8 mouse cellular contexts compared by ENCODE assay signal in the genomic region with DNA sequence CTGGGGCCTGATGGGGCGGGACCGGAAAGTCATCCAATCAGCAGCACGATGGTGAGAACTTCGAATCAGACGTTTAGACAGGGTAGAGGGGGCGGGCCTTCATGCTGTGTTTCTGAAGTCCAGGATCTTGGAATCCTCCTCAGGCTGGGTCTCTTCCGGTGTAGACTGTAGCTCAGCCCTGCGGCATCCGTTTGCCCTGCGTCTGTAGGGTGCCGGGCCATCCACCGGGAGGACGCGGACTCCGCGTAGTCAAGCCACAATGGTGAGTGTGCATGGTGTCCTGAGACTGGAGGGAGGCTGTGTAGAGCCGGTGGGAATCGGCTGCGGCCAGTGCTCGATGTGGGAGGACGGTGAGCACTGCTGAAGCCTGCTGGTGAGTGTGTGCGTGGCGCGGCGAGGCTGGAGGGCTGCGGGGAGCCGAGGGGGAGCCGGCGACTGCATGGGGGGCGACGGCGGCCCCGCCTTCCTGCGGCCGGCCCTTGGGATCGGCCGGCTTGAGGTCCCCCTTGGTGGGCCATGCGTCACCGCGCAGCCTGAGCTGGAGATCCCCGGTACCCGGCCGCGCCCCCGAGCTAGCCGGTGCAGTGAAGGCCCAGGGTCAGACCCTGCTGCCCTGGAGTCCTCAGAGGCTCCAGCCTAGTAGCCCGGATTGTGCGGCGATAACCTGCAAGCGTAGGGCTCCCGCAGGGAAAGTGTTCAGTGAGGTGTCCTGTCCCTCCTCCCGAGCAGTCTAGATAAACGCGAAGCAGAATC. TPM values are rescaled to one million over a fixed set of nuclear protein-coding genes. Genes with fewer than 3 reads are reported as not detected.
DNase-seq lines count a peak whose midpoint lies in the region; ATAC-seq and TF ChIP-seq lines count a peak whose summit lies in the region.

A gene (plus strand): TSS at position 84 of the 753 bp plus-strand sequence.

- peak; percentile 100 for ATAC-seq in forebrain, embryonic 16.5 days
- ATAC-seq in lung, embryonic 15.5 days (ENCODE audit: borderline replicate concordance, extremely low read depth, low FRiP score, low TSS enrichment) = peak; percentile 99

- H3K9me3 ChIP-seq in ES-E14 (ENCODE audit: control insufficient read depth, insufficient read depth, low read depth, low read length) = no peaks in the 10 kb centered on the region
- no peaks in the 10 kb centered on the region for H3K9me3 ChIP-seq in forebrain, embryonic 16.5 days (ENCODE audit: control insufficient read depth, low read length)
- no peaks in the 10 kb centered on the region for H3K9me3 ChIP-seq in lung, embryonic 15.5 days

- peaks cover 0 to 8% of the 10 kb centered on the region in 2 experiments; a peak in 2 of 4 replicates for H3K4me1 ChIP-seq in ES-E14 (ENCODE audit: control insufficient read depth in 2 of 2, insufficient read depth in 2 of 2, low read length in 2 of 2, poor library complexity in 1 of 2)
- peaks cover 30% of the 10 kb centered on the region for H3K4me1 ChIP-seq in forebrain, embryonic 16.5 days (replicated peaks; ENCODE audit: control insufficient read depth, insufficient read depth, low read length)
- H3K4me1 ChIP-seq in lung, embryonic 15.5 days = peaks cover 10% of the 10 kb centered on the region

- peak; percentile 89 for DNase-seq in ES-E14 (ENCODE audit: low read depth, low spot score)
- peak; percentile 89 for DNase-seq in cerebellum, adult 11-12 months
- peak; percentile 91 for DNase-seq in heart, postnatal 4 days
- peak; percentile 93 for DNase-seq in layer of hippocampus, adult 8-10 months (ENCODE audit: low spot score in 2 of 2)
- DNase-seq in ovary, adult 18-20 months (ENCODE audit: low spot score) = peak; percentile 87
- peak; percentile 86 for DNase-seq in thymus, postnatal 0 days (ENCODE audit: low spot score)

- peak within 1 kb of the TSS; percentile 80 to 90 for H3K4me3 ChIP-seq in ES-E14 (ENCODE audit: insufficient read depth in 1 of 2, low read depth in 1 of 2, low read length in 2 of 2, poor library complexity in 1 of 2, severe bottlenecking in 1 of 2)
- peak within 1 kb of the TSS; percentile 95 for H3K4me3 ChIP-seq in forebrain, embryonic 16.5 days (replicated peaks; ENCODE audit: low read length)
- peak within 1 kb of the TSS; percentile 88 for H3K4me3 ChIP-seq in lung, embryonic 15.5 days

- H3K36me3 ChIP-seq in ES-E14 (ENCODE audit: control insufficient read depth, insufficient read depth, low read length, poor library complexity, severe bottlenecking) = no peaks in the 10 kb centered on the region
- no peaks in the 10 kb centered on the region for H3K36me3 ChIP-seq in forebrain, embryonic 16.5 days (ENCODE audit: control insufficient read depth, insufficient read depth)
- no peaks in the 10 kb centered on the region for H3K36me3 ChIP-seq in lung, embryonic 15.5 days

- H3K27me3 ChIP-seq in forebrain, embryonic 16.5 days (replicated peaks; ENCODE audit: control insufficient read depth, insufficient read depth, low read length) = no peaks in the 10 kb centered on the region
- no peaks in the 10 kb centered on the region for H3K27me3 ChIP-seq in lung, embryonic 15.5 days

- peak within 1 kb of the TSS; percentile 71 for H3K4me2 ChIP-seq in forebrain, embryonic 16.5 days (ENCODE audit: low read length)
- H3K4me2 ChIP-seq in lung, embryonic 15.5 days = peak within 1 kb of the TSS; percentile 62

- in situ Hi-C loops in ES-E14 (cut with MboI; ENCODE audit: low sequenced_read_pairs in 2 of 2, unreplicated experiment in 2 of 2) = no loop called here

- WGBS in forebrain, embryonic 16.5 days = 0% methylated on average over 54 of the region's 54 CpGs
- WGBS in lung, embryonic 15.5 days = under 1% methylated on average over 54 of the region's 54 CpGs

- H3K9ac ChIP-seq in ES-E14 (ENCODE audit: insufficient read depth, low read depth, low read length, poor library complexity, severe bottlenecking) = peak within 1 kb of the TSS; percentile 87
- H3K9ac ChIP-seq in forebrain, embryonic 16.5 days (replicated peaks; ENCODE audit: low read depth, low read length) = peak within 1 kb of the TSS; percentile 97
- peak within 1 kb of the TSS; percentile 87 for H3K9ac ChIP-seq in lung, embryonic 15.5 days

- H3K27ac ChIP-seq in ES-E14 (ENCODE audit: insufficient read depth, low read depth, low read length, poor library complexity, severe bottlenecking) = peak within 1 kb of the TSS; percentile 9; the same call in 1 of the 2 replicates
- peak within 1 kb of the TSS; percentile 92 for H3K27ac ChIP-seq in forebrain, embryonic 16.5 days (ENCODE audit: low read length)
- peak within 1 kb of the TSS; percentile 90 for H3K27ac ChIP-seq in lung, embryonic 15.5 days

TF ChIP-seq in ES-E14, 5 proteins besides CTCF, POLR2A, EP300 and RAD21:
- TF ChIP-seq HCFC1 (IDR thresholded peaks at IDR 0.05; ENCODE audit: borderline replicate concordance, insufficient read depth, low read length) (no peak), CHD2 (IDR thresholded peaks at IDR 0.05; ENCODE audit: low read depth, low read length) (no peak), ZNF384 (IDR thresholded peaks at IDR 0.05; ENCODE audit: low read depth, low read length) (no peak), ZC3H11A (IDR thresholded peaks at IDR 0.05; ENCODE audit: borderline replicate concordance, low read depth, low read length) (no peak), MAFK (IDR thresholded peaks at IDR 0.05; ENCODE audit: insufficient read depth, low read depth, low read length) (no peak)

RNA-seq across cellular contexts. Expression of the gene that starts here (rescaled TPM):
- 10.6 and 13.3 TPM in 2 replicates for total RNA-seq in ES-E14 (2012; rRNA removed)
- polyA plus RNA-seq in forebrain, embryonic 16.5 days (2015; fragmentation: Nextera tagmentation; extraction: Ambion mirVana) = 14.8 and 15.1 TPM in 2 replicates
- 1 to 10 TPM; 6.4 to 7.6 TPM for total RNA-seq in heart, postnatal 4 days (2021)
- total RNA-seq in layer of hippocampus, adult 8-10 months (2022) = 10 to 100 TPM; 15.1 to 19.7 (median 18.2) TPM
- polyA plus RNA-seq in lung, embryonic 15.5 days (2015; fragmentation: Nextera tagmentation; extraction: Ambion mirVana) = 7.3 and 7.9 TPM in 2 replicates
- 4.2 and 5.2 TPM in 2 replicates for polyA plus RNA-seq in thymus, postnatal 0 days (2015; fragmentation: Nextera tagmentation; extraction: Ambion mirVana)

Comparison
In these comparisons a context has a peak if more than half of its experiments do, and no peak if none do; other contexts are left out.
1. Peak in every context shown above with its lines: DNase-seq, ATAC-seq, H3K4me3 ChIP-seq and H3K27ac ChIP-seq.
2. H3K27ac ChIP-seq: peak in every context shown above with its lines; median percentile 92 in forebrain, embryonic 16.5 days; 90 in lung, embryonic 15.5 days; 9 in ES-E14.